10 mouse cellular contexts compared by ENCODE assay signal in the genomic region with DNA sequence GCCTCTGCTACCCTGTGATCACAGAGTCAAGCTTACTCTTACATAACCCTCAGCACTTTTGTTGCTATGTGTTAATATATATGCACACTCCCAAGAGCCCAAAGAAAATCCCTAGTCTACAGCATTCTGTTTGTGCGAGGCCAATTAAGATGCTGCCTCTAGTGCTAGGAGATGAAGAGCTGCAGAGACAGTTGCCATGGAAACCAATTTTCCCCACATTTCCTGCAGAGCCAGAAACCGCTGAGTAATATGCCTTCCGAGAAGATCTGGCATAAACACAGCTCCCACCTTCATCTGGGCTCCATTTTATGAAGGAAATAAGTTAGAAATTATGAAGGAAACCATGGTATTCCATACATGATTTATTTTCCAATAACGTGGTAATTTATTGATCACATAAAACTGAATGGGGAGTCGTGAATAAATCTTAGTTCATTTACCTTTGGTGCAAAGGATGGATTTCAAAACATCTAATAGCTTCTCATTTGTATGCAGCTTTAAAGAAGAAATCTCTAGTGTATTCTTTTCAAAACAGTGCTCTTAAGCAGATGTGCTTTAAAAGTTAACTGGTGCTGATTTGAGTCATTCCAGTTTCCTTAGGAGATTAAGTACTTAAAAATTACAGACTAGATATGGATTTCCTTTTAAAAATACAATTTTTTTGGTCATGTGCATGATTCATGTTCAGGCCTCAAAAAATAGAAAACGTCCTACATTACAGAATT. TPM values are rescaled to one million over a fixed set of nuclear protein-coding genes. Genes with fewer than 3 reads are reported as not detected.
DNase-seq lines count a peak whose midpoint lies in the region; ATAC-seq lines count a peak whose summit lies in the region.
"Had no signal": no experiment of that assay in that cellular context is flagged by ENCODE, and none has a peak within 500 bp of the region (broad histone marks: within the 10 kb centered on the region; RNA-seq: fewer than 3 reads in every experiment).

No protein-coding gene starts in this region.

- WGBS in hindbrain, embryonic 16.5 days = 29% methylated on average over 6 of the region's 6 CpGs
- WGBS in midbrain, embryonic 11.5 days = 38% methylated on average over 6 of the region's 6 CpGs

- peak; percentile 95 for ATAC-seq in hindbrain, embryonic 16.5 days
- ATAC-seq in midbrain, embryonic 11.5 days (ENCODE audit: low FRiP score) = peak; percentile 90
- no peak for ATAC-seq in megakaryocyte progenitor cell, adult 5-6 weeks (replicated peaks; ENCODE audit: poor library complexity)

- H3K4me1 ChIP-seq in hindbrain, embryonic 16.5 days (ENCODE audit: control insufficient read depth, insufficient read depth, low read depth, low read length) = peaks cover 10% of the 10 kb centered on the region
- peaks cover 19% of the 10 kb centered on the region for H3K4me1 ChIP-seq in midbrain, embryonic 11.5 days (ENCODE audit: control insufficient read depth, insufficient read depth, low read length)

- no peaks in the 10 kb centered on the region for H3K9me3 ChIP-seq in hindbrain, embryonic 16.5 days (ENCODE audit: control insufficient read depth, low read length)
- no peaks in the 10 kb centered on the region for H3K9me3 ChIP-seq in midbrain, embryonic 11.5 days (ENCODE audit: control insufficient read depth, low read length)
- H3K9me3 ChIP-seq: heart, embryonic 15.5 days had no signal

- H3K27me3 ChIP-seq in hindbrain, embryonic 16.5 days (replicated peaks; ENCODE audit: control insufficient read depth, insufficient read depth, low read length) = no peaks in the 10 kb centered on the region
- H3K27me3 ChIP-seq in midbrain, embryonic 11.5 days (ENCODE audit: control insufficient read depth, insufficient read depth, low read length) = no peaks in the 10 kb centered on the region
- H3K27me3 ChIP-seq: heart, embryonic 15.5 days had no signal

- H3K9ac ChIP-seq in hindbrain, embryonic 16.5 days (ENCODE audit: low read depth, low read length) = no peak overlapping the region
- H3K9ac ChIP-seq in midbrain, embryonic 11.5 days (ENCODE audit: low read length) = no peak overlapping the region
- H3K9ac ChIP-seq: heart, embryonic 15.5 days had no signal

- DNase-seq in ZHBTc4 (ENCODE audit: low read depth, low spot score) = peak; percentile 18
- DNase-seq in embryo, embryonic 9.5 days (ENCODE audit: extremely low spot score) = peak; percentile 13
- peak; percentile 95 for DNase-seq in midbrain, embryonic 11.5 days (ENCODE audit: low spot score, missing footprints)
- no peak for DNase-seq in kidney, postnatal 36 days
- no peak for DNase-seq in gastrocnemius, adult 18-20 months (ENCODE audit: low spot score)
- DNase-seq in heart, postnatal 36 days = no peak

- no peaks in the 10 kb centered on the region for H3K36me3 ChIP-seq in hindbrain, embryonic 16.5 days (ENCODE audit: control insufficient read depth, insufficient read depth, low read length)
- H3K36me3 ChIP-seq in midbrain, embryonic 11.5 days (ENCODE audit: control insufficient read depth, insufficient read depth, low read length) = no peaks in the 10 kb centered on the region
- H3K36me3 ChIP-seq: heart, embryonic 15.5 days had no signal

- H3K4me2 ChIP-seq in hindbrain, embryonic 16.5 days (ENCODE audit: low read length) = peak overlapping the region; percentile 4; the same call in 1 of the 2 replicates
- H3K4me2 ChIP-seq in midbrain, embryonic 11.5 days = no peak overlapping the region
- H3K4me2 ChIP-seq: heart, embryonic 15.5 days had no signal

- no peak overlapping the region for H3K4me3 ChIP-seq in hindbrain, embryonic 16.5 days (ENCODE audit: low read length)
- H3K4me3 ChIP-seq in midbrain, embryonic 11.5 days (ENCODE audit: low read depth, low read length) = no peak overlapping the region
- H3K4me3 ChIP-seq: heart, embryonic 15.5 days had no signal

- peak overlapping the region; percentile 73 for H3K27ac ChIP-seq in hindbrain, embryonic 16.5 days (ENCODE audit: low read depth, low read length)
- no peak overlapping the region; the same call in 1 of the 2 replicates for H3K27ac ChIP-seq in midbrain, embryonic 11.5 days (ENCODE audit: low read depth, low read length)
- H3K27ac ChIP-seq: heart, embryonic 15.5 days had no signal

- intact Hi-C loops in heart, postnatal 36 days (cut with DNase I) = no loop called here

RNA-seq across cellular contexts. Expression of a gene that starts 26.5 kb away (rescaled TPM):
- polyA plus RNA-seq in hindbrain, embryonic 16.5 days (2015; fragmentation: Nextera tagmentation; extraction: Ambion mirVana) = 412 and 507 TPM in 2 replicates
- polyA plus RNA-seq in midbrain, embryonic 11.5 days (2014; fragmentation: Nextera tagmentation; extraction: Ambion mirVana) = 41.7 and 42.5 TPM in 2 replicates
- total RNA-seq in gastrocnemius, adult 18-20 months (2021) = under 1 TPM; 0.17 to 0.50 TPM
- total RNA-seq in heart, postnatal 36 days (2021) = 1 to 10 TPM in 1 of 2 experiments, under 1 TPM in 1; 0.38 to 1.2 TPM
- total RNA-seq in megakaryocyte progenitor cell, adult 5-6 weeks (2015) = not detected in 2 replicates
- not detected in 2 replicates for total RNA-seq in megakaryocyte progenitor cell, adult 5-6 weeks (2017)
- total RNA-seq: neutrophil, adult 5-6 weeks had no signal

Comparison
In these comparisons a context has a peak if more than half of its experiments do, and no peak if none do; other contexts are left out.
1. DNase-seq: peak in ZHBTc4 (single experiment), embryo, embryonic 9.5 days (single experiment) and midbrain, embryonic 11.5 days (single experiment); none in kidney, postnatal 36 days (0 of 2), gastrocnemius, adult 18-20 months (single experiment) and heart, postnatal 36 days (0 of 2).